Mouse (Mus musculus) small intestine, adult 2 months (tissue): ENCODE measurements around the gene Prps1.

ENCODE experiments used
- CTCF ChIP-seq: fragments of 200-500 bp; IDR thresholded peaks from 2 replicates; pipeline ENCODE4 v1.5.1; 2012; ENCODE audit warnings: low read depth, mild to moderate bottlenecking, control low read depth, inconsistent platforms, low read length, moderate library complexity, mixed read lengths; ENCODE audit not compliant: insufficient replicate concordance, insufficient read length; ENCODE audit errors: extremely low read depth
- POLR2A ChIP-seq: fragments of 200-500 bp; IDR thresholded peaks from 2 replicates; pipeline ENCODE4 v1.6.1; 2012; ENCODE audit warnings: low read depth, mild to moderate bottlenecking, control low read depth, inconsistent platforms, low read length, moderate library complexity

- TF ChIP-seq CTCF (no peak), POLR2A (no peak)
These were observed 37.8 kb downstream of the Prps1 start for GRCm38 (mm10) chrX:140494170-140494569.
